Mouse (Mus musculus) kidney, adult 2 months (tissue): ENCODE results near the gene Rps6kb1. TPM values are rescaled to one million over a fixed set of nuclear protein-coding genes. Genes with fewer than 3 reads are reported as not detected.

Source experiments
- DNase-seq: peaks from one replicate; pipeline ENCODE4 v3.0.0; 2021
- H3K27ac ChIP-seq: fragments of 200-500 bp; 2 replicates; pipeline ENCODE4 v1.5.1; 2012; ENCODE audit warnings: low read depth, low read length, control low read depth, inconsistent platforms; ENCODE audit not compliant: insufficient read depth
- H3K27me3 ChIP-seq: fragments of 200-500 bp; replicated peaks from 2 replicates; pipeline ENCODE4 v1.6.1; 2012; ENCODE audit warnings: mild to moderate bottlenecking, moderate library complexity, low read length, inconsistent platforms; ENCODE audit not compliant: control insufficient read depth, insufficient read depth
- H3K36me3 ChIP-seq: fragments of 200-500 bp; 2 replicates; pipeline ENCODE4 v1.6.1; 2012; ENCODE audit warnings: mild to moderate bottlenecking, moderate library complexity, low read length, inconsistent platforms; ENCODE audit not compliant: control insufficient read depth, insufficient read depth
- H3K4me1 ChIP-seq: fragments of 200-500 bp; 2 replicates; pipeline ENCODE4 v1.6.1; 2011; ENCODE audit warnings: low read length; ENCODE audit not compliant: control insufficient read depth, insufficient read depth
- H3K4me3 ChIP-seq: fragments of 200-500 bp; 2 replicates; pipeline ENCODE4 v1.5.1; 2011; ENCODE audit warnings: mild to moderate bottlenecking, low read depth, low read length, control low read depth; ENCODE audit not compliant: insufficient read depth
- CTCF ChIP-seq: fragments of 200-500 bp; conservative IDR thresholded peaks from 2 replicates; pipeline ENCODE4 v1.5.1; 2011; ENCODE audit warnings: low read depth, mild to moderate bottlenecking, control low read depth, low read length, moderate library complexity, mixed read lengths; ENCODE audit not compliant: insufficient read depth, insufficient read length
- POLR2A ChIP-seq: fragments of 200-500 bp; IDR thresholded peaks from one replicate; pipeline ENCODE4 v1.6.1; 2011; ENCODE audit warnings: low read depth, low read length, control low read depth
- whole genome bisulfite sequencing: fragments of 180-500 bp; shearing (Covaris S2); methylation state at CpG from one replicate; pipeline ENCODE4 v1.1.7; 2018; 5-methylcytosine and 5-hydroxymethylcytosine counted together
- polyA plus RNA-seq: library from polyadenylated mRNA; depleted of rRNA; stranded (reverse); fragments of >200 nt; gene quantifications from 2 replicates; pipeline ENCODE4 v1.2.3, GENCODE M21; 2012

Gene Rps6kb1
- polyA plus RNA-seq, 1 experiment, result 7.3 TPM

DNA sequence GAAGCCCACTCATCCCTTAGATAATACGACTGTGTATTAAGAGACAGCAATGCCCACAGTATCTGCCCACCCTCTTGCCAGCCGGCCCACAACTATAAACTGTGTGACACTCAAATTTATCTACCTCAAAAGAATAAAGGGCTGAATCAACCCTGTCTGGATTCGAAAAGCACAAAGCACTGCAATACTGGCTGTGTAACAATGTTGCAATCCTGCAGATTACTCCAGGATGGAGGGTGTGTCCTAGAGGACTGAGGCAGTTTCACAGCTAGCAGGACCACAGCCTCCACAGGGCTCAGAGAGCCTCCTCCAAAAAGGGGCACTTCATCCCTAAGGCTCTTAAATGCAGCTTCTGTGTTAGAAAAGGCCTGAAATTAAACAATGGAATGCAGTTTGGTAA lies 28.0 kb downstream of the Rps6kb1 start:
- H3K4me1 ChIP-seq, result no peaks in the 10 kb centered on the region
- no peak for TF ChIP-seq POLR2A
- TF ChIP-seq CTCF, result no peak
- H3K27me3 ChIP-seq, result no peaks in the 10 kb centered on the region
- no peak overlapping the region for H3K4me3 ChIP-seq
- H3K27ac ChIP-seq, result no peak overlapping the region
- H3K36me3 ChIP-seq, result peaks cover 21% of the 10 kb centered on the region
- 79% methylated on average over 3 of the region's 3 CpGs for WGBS
- no peak for DNase-seq

DNA sequence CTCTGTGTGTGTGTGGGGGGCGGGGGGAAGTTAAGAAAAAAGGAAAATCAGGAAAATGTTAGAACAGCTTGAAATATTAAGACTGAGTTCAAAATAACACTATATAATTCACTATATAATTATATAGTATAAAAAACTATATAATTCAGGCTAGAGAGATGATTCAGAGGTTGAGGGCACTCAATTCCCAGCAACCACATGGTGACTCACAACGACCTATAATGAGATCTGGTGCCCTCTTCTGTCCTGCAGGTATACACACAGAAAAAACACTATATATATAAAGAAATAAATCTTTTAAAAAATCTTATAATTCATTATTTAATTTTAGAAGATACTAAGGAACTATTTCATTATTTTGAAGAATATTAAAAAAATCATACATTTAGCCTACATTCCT lies 36.6 kb downstream of the Rps6kb1 start:
- DNase-seq, result no peak
- Histone ChIP-seq H3K4me1 (no peaks in the 10 kb centered on the region), H3K4me3 (no peak overlapping the region), H3K27me3 (no peaks in the 10 kb centered on the region), H3K36me3 (peaks cover 8% of the 10 kb centered on the region), H3K27ac (no peak overlapping the region)
- 93% methylated on average over 2 of the region's 2 CpGs for WGBS
- TF ChIP-seq CTCF (no peak), POLR2A (no peak)

DNA sequence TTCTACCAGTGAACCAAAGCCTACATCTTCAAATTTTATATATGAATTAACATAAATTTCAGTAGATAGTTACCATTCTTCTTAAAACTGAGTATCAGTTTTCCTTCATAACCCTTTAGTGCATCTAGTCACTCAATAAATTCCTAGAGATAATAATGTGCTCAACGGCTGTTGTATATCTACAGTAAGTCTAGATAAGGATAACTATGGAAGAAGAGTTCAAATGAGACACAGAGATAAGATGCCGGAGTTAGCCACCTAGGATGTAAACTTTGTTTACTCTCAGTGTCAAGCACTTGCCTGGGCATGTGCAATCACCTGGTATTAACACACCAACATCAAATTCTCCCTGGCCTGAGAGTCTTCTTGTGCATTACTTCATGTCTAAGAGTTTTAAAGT lies 37.3 kb downstream of the Rps6kb1 start:
- H3K27ac ChIP-seq, result no peak overlapping the region
- no peaks in the 10 kb centered on the region for H3K4me1 ChIP-seq
- no peaks in the 10 kb centered on the region for H3K27me3 ChIP-seq
- no peak for TF ChIP-seq CTCF
- TF ChIP-seq POLR2A, result no peak
- no peak overlapping the region for H3K4me3 ChIP-seq
- no peak for DNase-seq
- 90% methylated on average over 2 of the region's 2 CpGs for WGBS
- peaks cover 7% of the 10 kb centered on the region for H3K36me3 ChIP-seq

DNA sequence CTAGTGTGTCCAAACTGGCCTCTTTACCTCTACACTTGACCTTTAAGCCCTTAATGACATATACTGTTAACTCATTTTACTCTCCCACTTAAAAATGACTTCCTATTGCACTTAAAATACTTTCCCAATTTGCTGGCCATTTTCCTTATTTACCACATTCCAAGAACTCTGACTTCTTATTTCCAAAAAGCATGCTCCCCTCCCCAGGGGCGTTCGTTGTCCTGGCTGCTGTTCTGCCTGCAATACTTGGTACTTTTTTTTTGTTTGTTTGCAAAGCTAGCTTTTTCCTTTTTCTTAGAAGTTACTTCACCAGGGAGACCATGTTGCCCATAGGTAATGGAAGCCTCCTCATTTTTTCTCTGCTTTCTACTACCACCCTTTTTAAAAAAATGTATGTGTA lies 41.5 kb downstream of the Rps6kb1 start:
- H3K36me3 ChIP-seq, result peaks cover 4% of the 10 kb centered on the region
- no peak for DNase-seq
- no peak overlapping the region for H3K27ac ChIP-seq
- no peaks in the 10 kb centered on the region for H3K4me1 ChIP-seq
- TF ChIP-seq POLR2A, result no peak
- TF ChIP-seq CTCF, result no peak
- H3K4me3 ChIP-seq, result no peak overlapping the region
- WGBS, result 76% methylated on average over 2 of the region's 2 CpGs
- no peaks in the 10 kb centered on the region for H3K27me3 ChIP-seq

DNA sequence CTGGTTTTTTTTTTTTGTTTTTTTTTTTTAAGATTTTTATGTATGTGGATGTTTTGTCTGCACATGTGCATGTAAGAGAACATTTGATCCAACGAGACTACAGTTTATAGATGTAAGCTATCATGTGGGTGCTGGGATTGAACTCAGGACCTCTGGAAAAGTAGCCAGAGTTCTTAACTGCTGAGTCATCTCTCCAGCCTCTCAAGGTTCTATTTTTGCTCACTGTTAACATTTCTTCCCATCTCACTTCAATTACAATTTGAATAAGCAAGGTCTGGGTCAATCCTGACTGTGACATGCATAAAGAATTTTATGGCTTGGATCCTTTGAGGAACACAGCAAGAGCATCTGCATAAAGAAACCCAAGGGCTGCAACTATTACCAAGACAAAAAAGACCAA lies 43.8 kb downstream of the Rps6kb1 start:
- no peak overlapping the region for H3K4me3 ChIP-seq
- TF ChIP-seq CTCF (no peak), POLR2A (no peak)
- 66% methylated on average over 1 of the region's 1 CpGs for WGBS
- DNase-seq, result no peak
- H3K36me3 ChIP-seq, result peaks cover 4% of the 10 kb centered on the region
- H3K27ac ChIP-seq, result no peak overlapping the region
- H3K4me1 ChIP-seq, result no peaks in the 10 kb centered on the region; the same call in 1 of the 2 replicates
- H3K27me3 ChIP-seq, result no peaks in the 10 kb centered on the region

DNA sequence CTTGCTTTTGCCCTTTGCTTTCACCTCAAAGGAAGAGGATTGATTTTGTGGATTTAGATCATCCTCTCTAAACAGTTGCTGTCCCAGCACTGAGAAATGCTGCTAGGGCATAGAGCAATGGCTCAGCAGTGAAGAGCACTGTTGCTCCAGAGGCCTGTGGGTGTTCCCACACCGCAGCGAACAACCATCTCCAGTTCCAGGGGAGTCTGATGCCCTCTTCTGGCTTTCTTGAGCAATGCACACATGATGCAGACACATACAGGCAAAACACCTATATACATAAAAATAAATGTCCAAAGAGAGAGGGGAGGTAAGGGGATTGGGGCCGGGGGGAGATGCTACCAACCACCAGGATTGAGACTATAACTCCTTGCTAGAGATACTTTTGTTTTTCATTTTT lies 46.7 kb downstream of the Rps6kb1 start:
- H3K4me3 ChIP-seq, result no peak overlapping the region
- TF ChIP-seq POLR2A (no peak), CTCF (0 out of 2 replicates have a peak, but pooled peaks have one; percentile 26)
- no peak overlapping the region for H3K27ac ChIP-seq
- no peaks in the 10 kb centered on the region for H3K27me3 ChIP-seq
- H3K36me3 ChIP-seq, result peaks cover 4% of the 10 kb centered on the region
- WGBS, result 90% methylated on average over 3 of the region's 3 CpGs
- no peaks in the 10 kb centered on the region; the same call in 1 of the 2 replicates for H3K4me1 ChIP-seq
- DNase-seq, result no peak

DNA sequence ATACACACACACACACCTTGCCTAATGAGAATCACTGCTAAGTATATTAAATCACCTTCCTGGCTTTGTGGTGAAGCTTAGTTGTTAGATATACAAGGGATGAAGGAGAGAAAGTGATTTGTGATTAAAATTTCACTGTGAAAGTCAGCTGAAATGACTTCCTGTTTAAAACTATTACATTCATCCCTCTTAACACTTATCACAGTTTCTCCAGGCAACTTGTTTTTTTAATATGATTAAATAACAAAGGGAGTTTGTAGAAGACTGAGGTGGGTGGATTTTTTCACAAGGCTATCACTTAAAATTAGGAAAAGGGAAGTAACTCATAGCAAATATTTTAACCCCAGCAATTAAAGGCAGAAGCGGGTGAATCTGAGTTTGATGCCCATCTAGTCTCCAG lies 47.2 kb downstream of the Rps6kb1 start:
- Histone ChIP-seq H3K27me3 (no peaks in the 10 kb centered on the region), H3K36me3 (peaks cover 4% of the 10 kb centered on the region), H3K4me1 (no peaks in the 10 kb centered on the region; the same call in 1 of the 2 replicates), H3K27ac (no peak overlapping the region), H3K4me3 (no peak overlapping the region)
- 89% methylated on average over 1 of the region's 1 CpGs for WGBS
- TF ChIP-seq CTCF, result no peak
- no peak for TF ChIP-seq POLR2A
- DNase-seq, result no peak
